Mouse (Mus musculus) heart, postnatal 25 days (tissue): Measurements from ENCODE around the gene Ddc. TPM values are rescaled to one million over a fixed set of nuclear protein-coding genes. Genes with fewer than 3 reads are reported as not detected.

Source experiments
- DNase-seq: peaks from one replicate; pipeline ENCODE4 v3.0.0; 2022; ENCODE audit warnings: low spot score
- intact Hi-C: fragments of 180-260 bp; cut with DNase I; formaldehyde crosslinking; loops from one replicate; pipeline ENCODE4 v1.15.1; 2025
- total RNA-seq, 2 experiments: library from RNA; stranded (reverse); gene quantifications; 2 replicates each; pipeline ENCODE4 v1.2.3; 2021

Gene Ddc
- total RNA-seq, 2 experiments from 2014 or later: 2.5 TPM

DNA sequence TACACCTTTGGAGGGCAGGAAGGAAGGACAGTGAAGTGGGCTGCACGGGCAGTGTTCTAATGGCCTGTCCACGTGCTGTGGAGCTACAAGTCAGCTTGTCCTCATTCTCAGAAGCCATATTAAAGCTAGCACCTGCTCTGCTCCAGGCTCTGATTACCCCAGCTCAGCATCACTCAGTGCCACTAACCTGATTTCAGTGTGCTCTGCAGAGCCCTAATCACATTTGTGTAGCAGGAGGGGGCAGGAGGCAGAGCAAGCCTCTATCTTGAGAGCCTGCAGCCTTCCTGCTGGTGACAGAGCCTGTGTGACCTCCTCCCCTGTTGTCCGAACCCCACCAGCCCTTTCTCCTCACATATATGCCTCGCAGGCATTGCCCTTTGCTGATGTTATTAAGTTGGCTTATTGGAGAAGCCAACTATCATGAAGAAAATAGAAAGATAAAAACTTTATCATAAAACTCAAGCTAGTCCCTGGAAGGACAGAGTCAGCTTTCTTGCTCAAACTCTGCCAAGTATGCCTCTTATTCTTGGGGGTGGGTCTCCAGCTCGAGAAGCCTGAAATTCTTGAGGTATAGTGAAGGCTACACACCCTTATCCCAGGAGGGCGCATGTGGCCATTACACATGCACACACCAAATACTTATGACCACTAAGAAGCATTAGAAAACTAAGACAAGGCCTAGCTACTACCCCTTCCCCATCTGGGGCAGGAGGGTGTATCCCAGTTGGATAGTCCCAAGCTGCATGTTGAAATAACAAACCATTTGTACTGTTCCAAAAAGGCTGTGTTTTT lies 47.3 kb downstream of the Ddc start:
- no peak for DNase-seq
- intact Hi-C loops: no loop called here

DNA sequence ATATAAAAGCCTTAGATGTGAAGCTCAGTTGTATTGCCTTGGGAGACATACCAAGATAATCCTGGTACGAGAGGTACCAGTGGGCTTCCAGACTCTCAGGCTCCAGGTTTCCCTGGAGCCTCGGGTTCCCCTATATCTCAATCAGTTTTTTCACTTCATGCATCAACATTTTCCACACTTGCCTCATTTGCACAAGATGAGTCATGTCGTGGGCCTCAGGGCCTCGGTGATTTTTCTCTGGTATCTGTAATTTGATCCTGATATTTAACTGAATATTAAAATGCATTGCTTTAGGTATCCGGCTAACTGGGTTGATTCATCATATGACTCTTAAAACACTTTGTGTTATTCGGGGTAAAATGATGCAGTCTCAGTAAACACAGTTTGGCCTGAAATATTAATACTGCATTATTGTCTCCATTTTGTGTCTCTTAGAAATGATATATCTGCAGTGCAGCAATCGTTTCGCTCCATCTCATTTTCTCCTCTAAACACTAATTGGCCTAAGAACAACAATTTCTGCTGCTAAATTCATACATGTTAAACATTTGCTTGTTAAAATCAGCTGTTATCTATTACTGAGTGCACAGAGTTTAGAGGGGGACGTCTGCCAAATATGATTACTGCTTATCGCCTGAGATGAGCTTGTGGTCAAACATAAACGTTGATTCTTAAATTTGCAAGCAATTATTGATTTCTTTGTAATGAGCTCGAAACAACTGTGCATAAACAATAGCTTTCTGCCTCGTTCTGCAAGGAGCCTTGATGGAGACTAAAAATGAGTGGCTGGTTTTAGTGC lies 48.2 kb downstream of the Ddc start:
- no peak for DNase-seq
- intact Hi-C loops: no loop called here

DNA sequence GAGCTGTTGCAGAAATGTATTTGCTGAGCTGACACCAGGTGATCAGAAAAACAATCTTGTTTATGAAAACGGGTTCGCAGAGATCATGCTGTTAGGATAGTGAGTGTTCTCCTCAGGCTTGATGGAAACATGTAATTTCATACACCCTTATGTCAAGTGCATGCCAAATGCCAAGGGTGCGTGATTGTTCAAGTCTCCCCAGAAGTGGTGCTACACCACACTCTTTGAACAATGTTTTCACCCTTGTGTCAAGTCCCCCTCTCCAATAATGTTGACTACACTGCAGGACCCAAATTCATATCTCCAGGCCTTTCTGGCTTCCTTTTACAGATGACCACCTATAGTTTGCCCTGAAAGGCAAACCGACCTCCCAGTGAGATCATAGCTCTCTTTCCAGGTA lies 49.5 kb downstream of the Ddc start:
- no peak for DNase-seq
- intact Hi-C loops: no loop called here

DNA sequence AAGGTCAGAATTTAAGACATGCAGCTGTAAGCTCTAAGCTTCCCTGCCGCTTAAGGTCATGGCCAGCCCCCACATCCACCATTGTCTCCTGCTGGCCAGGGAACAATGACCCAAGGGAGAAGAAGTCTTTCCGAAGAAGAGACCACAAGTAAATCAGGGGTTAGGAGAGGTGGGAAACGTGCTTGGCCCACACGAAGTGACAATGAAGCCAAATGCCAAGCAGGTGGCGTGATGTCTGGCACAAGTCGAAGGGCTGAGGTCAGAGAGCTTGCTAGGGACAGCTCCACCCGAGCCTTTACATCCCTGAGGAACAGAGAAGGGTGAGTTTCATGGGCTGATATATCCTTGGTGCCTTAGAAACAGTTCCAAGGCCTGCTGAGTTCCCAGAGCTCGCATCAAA lies 52.9 kb downstream of the Ddc start:
- intact Hi-C loops: no loop called here
- DNase-seq: peak; percentile 21

DNA sequence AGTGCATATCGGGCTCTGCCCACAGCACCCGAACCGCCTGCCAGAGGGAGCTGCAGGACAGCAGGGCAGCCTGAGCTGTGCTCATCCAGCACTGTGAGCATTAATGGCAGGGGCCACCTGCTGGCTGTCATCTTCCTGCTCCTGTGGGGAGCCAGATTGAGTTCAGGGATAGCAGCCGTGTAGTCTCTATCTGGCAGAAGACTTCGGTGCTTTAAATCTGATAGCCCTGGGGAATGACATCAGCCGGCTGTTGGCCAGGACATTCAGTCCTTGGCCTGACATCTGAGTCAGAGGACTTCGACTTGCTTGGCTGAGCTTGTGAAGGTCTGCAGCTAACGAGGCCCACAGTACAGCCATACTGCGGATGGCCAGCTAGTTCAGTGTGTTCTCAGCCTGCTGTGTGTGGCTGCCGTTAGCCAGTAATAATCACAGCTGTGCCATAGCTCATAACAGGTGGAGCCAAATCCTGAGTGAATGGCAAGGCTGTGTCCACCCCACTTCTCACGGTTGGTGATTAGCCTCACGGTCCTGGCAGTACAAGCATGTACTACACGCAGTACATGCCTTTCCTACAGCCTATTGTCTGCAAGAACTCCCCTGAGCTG lies 53.5 kb downstream of the Ddc start:
- intact Hi-C loops: loop anchor here (1.0 kb wide), 1 partner anchor 129 kb away; no protein-coding TSS in a partner anchor
- peak; percentile 86 for DNase-seq

DNA sequence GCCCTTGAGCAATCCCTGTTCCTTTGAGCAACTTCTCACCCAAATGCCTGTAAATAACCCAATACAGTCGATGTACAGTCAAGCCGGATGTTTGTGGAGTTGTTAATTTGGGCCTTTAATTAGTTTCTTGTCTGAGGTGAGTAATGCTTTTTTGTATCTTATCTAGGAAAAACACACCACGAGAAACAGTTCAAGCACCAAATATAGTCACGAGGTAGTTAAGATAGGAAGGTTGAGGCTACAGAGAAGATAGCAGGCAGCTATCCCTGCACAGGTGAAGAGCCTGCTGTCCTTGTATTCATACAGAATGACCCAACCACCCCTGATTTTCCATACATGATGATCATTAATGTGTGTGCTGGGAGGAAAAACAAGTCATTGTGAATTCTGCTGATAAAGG lies 56.4 kb downstream of the Ddc start:
- DNase-seq: no peak
- intact Hi-C loops: no loop called here

DNA sequence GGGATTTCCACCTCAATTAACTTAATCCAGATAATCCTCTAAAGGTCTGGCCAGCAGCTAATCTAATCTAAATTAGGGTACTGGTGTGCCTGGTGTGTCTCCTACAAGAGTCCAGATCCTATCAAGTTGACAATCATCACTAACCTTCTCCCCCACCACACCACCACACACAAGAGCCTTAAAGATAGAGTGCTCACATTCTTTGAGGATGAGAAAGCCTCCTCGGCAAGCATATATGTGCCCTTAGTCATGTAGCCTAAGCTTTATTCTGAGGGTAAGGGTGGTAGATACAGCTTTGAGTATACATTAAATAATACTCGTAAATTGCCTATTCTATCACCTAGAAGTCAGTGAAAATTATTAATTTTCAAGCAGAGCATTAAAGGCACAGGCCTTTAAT lies 57.2 kb downstream of the Ddc start:
- DNase-seq: no peak
- intact Hi-C loops: no loop called here

DNA sequence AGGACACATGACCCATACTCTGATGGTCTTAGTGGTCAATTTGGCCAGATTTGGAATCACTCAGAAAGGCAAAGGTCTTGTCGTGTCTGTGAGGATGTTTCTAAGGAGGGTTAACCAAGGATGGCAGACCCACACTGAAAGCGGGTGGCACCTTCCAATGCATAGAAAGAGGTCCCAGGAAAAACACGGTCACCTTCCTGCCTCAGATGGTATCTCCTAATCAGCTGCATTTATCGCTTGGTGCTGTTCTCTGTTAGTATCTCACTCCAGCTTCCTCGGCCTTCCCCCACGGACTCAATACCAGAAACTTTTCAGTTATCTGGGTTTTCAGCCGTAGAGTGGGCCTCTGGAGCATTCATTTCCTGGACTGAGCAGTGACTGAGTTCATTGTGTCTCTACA lies 58.1 kb downstream of the Ddc start:
- intact Hi-C loops: loop anchor here (5.0 kb wide), 1 partner anchor 197 kb away; the partner anchor contains the start of gene Grb10
- DNase-seq: no peak

DNA sequence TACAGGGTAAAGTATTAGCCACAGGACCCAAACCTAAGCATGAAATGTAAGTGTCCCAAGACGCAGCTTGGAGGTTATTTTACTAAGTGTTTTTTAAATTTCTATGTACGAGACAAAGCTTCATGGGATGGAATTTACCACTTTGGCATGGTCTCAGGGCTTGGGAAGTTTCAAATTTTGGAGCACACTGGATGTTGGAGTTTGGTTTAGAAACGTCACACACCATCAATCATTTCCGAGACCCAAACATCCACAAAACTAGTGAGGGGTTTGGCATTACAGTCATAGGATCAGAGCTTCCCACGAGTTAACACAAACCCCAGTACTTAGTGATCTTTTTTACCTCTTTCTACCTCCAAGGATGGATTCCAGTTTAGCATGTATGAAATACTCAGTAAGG lies 60.6 kb downstream of the Ddc start:
- no peak for DNase-seq
- intact Hi-C loops: loop anchor here (5.0 kb wide), 1 partner anchor 200 kb away; the partner anchor contains the start of gene Grb10

DNA sequence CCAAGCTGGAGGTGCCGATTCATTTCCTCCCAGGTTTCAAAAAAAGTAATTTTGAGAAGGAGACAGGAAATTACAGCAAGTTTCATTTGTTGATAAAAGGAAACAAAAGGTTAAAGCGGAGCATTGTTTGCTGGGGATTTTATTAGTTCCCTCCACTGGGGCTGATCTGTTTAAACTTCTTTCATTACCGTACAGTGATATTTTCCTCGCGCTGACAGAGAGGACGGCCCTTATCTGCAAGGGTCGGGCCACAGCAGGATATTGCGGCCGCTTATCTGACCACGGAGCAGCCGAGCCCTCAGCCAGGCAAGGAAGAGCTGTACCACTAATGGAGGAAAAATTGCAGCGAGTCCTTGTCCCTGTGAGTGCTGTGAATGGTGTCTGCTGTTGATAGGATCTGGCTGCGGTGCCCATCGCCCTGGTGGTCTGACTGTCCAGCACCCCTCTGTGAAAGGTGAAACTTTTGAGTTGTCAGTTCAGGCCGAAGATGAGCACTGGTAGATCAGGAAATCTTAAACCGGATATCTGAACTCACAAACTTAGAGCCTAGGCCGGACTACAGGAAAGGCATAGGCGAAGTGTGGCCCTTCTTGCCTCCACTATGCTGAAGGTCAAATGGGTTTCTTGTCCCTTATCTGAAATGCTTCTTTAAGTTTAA lies 61.1 kb downstream of the Ddc start:
- DNase-seq: no peak
- intact Hi-C loops: loop anchor here (5.0 kb wide), 1 partner anchor 200 kb away; the partner anchor contains the start of gene Grb10

DNA sequence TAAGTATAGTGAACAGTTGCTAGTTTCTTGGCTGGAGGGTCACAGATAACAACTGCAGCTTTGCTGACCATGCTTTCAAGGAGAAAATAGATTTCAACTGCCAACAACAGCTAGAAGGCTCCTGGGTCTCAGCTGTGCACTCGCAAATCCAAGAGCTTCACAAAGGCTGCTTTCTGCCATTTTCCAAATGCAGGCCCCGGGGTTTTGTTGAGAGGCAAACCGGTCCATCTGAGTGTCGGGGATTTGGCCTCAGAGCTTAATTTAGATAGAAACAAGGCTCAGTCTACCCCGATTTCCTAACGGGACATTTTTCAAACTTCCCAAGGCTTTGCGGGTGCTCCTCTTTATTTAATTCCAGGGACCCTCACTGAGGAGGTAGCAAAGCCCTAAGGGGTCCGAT lies 61.7 kb downstream of the Ddc start:
- DNase-seq: no peak
- intact Hi-C loops: loop anchor here (5.0 kb wide), 1 partner anchor 201 kb away; the partner anchor contains the start of gene Grb10

DNA sequence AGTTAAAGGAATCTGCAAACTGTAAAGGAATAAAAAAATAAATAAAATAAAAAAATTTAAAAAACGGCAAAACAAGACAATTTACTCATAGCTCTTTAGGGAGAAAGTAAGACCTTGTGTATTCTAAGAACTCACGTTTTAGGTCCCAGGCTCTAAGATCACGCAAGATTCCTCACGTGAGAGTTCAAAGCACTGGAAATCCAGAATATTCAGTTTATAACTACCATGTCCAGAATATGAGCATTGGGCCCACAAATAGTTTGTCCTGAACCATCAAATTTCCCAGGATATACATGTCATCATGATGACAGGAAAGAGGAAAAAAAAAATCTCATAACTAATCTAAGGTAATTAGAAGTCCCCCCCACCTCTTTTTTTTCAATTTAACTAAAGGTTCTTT lies 62.2 kb downstream of the Ddc start:
- intact Hi-C loops: loop anchor here (5.0 kb wide), 1 partner anchor 202 kb away; the partner anchor contains the start of gene Grb10

DNA sequence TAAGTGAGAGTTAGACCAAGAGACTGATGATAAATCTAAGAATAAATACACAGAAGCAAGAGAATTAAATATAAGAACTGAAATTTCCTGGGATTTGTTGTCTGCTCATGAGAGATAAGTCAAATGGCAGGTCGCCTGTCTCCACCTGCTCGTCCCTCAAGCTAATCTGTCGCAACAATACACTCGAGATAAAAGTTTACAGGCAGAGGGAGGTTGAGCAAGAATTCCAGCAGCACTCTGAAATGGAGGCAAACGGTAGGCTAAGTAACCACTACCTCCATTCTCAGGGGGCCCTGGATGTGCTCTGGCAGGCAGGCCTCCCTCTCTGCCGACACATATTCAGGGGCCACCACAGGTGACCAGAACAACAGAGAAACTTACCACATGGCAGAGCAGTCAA lies 62.6 kb downstream of the Ddc start:
- intact Hi-C loops: loop anchor here (5.0 kb wide), 1 partner anchor 202 kb away; the partner anchor contains the start of gene Grb10
- DNase-seq: no peak

More for the DNA sequence above, 62.2 kb downstream of the Ddc start:
- DNase-seq: no peak

DNA sequence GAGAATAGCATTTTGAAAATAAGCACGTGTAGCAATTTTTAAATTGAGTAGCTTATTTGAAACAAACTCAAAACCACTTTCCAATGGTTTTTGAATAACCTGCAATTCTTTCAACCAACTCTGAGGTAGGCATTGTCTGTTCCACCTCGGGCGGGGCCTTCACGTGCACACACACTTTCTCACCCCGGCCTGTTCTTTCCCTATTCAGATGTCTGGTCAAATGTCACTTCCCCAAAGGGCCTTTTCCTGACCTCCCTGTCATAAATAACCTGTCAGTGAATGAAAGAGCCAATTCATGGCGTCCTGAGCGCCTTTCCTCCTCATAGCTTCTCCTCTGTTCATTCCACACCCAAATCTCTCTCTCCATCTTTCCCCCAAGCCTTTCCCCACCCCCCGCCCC lies 64.8 kb downstream of the Ddc start:
- intact Hi-C loops: no loop called here
- DNase-seq: no peak

DNA sequence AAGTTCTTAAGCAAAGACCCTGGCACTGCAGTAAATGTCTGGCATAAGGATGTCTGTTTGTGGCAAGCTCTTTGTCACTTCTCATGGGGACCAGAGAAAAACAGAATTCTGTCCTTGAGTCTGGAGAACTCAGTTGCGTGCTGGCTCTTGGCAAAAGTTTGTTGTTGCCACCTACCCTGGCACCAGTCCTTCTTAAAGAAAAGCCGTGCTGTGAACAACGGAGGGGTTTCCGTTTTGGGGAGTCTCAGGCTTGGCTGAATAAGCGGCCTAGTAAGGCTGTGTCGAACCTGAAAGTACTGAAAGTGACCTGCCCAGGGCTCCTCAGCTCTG lies 65.2 kb downstream of the Ddc start:
- intact Hi-C loops: no loop called here
- no peak for DNase-seq

DNA sequence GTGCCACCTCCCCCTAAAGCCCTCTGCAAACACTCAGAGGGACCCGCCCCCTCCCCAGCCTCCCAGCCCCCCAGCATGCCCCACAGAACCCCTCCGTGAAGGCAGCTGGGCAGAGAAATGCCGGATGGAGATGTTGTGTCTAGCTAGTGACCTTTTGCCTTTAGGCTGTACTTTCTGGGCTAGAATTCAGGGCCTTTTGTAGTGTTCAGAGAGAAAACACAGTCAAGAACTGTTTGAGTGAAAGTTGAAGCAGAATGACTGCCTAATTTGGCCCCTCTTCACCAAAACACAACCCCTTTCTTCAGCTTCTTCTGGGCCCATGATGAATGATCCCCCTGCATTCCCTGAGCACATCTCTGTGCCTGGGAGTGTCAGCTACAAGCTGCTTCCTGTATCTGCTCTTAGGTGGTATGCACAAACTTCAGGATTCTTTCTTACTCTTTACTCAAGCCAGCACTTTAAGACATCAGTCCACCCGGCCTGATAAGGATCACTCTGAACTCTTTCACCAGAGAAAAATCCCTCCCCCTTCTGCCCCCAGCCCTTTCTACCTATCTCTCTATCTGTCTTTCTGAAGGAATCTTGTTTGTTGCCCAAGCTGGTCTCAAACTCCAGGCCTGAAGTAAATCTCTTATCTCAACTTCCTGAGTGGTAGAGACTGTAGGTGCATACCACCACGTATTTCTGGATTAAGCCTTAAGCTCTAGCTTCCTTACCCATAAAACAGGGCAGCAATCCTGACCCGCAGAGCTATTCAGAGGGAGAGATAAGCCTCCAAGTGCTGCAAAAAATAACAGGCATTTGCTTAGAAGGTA lies 65.8 kb downstream of the Ddc start:
- no peak for DNase-seq
- intact Hi-C loops: no loop called here

DNA sequence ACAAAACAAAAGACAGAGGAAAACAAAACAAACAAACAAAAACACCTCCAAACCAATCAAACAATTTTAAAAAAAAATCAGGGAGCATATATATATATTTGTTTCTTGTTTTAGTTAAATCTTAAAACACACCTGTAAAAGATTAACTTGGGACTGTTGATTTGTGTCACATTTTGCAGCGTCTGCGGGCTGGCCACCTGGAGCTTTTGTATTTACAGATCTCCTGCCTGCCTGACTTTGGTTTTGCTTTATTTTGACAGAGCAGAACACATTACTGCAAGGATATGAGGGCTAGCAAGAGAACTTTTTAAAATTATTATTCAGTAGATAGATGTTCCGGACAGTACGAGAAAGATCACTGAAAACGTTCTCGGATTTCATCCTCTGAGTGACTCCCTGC lies 66.4 kb downstream of the Ddc start:
- intact Hi-C loops: no loop called here
- DNase-seq: no peak

DNA sequence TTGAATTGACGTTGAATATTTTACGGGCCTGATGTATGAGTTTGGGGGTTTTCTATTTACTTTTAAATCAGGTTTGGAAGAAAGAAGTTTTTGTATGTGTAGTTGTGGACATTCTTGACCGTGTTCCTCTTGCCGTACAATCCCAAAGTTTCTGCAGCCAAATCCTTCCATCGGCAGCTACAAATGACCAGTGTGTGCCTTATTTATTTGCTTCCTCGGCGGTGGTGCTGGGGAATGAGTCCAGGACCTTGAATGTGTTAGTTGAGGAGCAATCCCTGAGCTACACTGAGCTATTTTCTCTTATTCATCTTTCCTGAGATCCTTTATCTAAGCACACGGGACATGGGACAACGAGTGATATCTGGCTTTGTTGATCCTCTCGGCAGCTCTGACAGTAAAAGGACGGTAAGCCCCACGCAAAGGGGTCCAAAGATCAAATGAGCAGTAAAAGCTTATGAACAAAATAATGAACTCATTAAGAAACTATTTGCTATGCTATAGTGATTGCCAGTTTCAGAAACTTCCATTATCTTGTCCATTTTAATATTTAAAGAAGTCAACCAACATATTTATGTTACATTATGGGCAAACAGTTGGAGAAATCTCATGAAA lies 67.0 kb downstream of the Ddc start:
- intact Hi-C loops: no loop called here
- no peak for DNase-seq
